Mouse (Mus musculus): Measurements from ENCODE around the gene Cr2. TPM values are rescaled to one million over a fixed set of nuclear protein-coding genes. Genes with fewer than 3 reads are reported as not detected.
"Not testable (repeated sequence)": the region's sequence is repeated elsewhere in the genome, so short reads cannot be mapped to it uniquely, and the experiment has no call there.

Cr2 gene
- polyA plus RNA-seq (2014; fragmentation: Nextera tagmentation; extraction: Ambion mirVana) = 1.3 and 2.3 TPM in 2 replicates

DNA sequence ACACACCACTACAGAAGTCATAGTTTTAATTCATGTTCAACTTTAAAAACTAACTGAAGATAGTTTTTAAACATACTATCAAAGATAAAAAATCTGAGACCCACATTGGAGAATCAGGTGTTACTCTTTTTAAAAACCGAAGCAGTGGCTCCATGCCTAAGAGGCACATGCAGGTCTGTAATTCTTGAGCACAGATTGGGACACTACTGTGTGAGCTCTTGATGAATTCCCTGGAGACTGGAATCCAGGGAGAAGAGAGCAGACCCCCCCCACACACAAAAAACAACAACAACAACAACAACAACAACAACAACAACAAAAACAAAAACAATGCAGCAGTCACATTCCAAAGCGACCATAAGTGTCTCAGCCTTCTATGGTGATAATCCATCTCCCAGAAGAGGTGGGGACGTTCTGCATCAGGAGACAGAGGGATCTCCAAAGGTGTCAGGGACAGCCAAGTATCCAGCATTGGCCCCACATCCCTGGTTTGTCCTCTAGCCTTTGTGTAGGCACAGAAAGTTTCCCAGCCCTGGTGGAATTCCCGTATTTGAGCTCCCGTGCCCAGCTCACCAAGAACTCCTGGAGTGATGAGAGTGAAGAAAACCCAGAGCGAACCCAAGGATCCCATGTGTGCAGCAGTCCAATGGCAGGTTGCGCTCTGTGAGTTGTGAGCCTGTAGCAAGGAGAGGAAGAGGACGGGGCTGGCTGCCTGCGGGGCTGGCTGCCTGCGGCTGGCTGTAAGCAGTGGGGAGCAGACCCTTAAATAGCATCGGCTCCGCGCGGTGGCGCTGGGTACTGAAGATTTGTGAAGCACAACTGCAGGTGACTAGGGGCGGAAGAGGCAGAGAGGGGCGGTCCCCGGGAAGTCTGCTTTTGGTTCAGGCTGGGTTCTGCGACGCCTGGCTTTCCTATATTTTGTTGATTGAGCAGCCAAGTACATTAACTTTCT is at the start of gene Cr2:
TSS of gene Cr2 (minus strand) at position 737 of the 952 bp plus-strand sequence.
- no peaks in the 10 kb centered on the region for H3K4me1 ChIP-seq (ENCODE audit: control insufficient read depth, insufficient read depth, low read length)
- no peaks in the 10 kb centered on the region for H3K9me3 ChIP-seq (ENCODE audit: control insufficient read depth, low read length)
- WGBS = 10% methylated on average over 20 of the region's 20 CpGs
- H3K9ac ChIP-seq (ENCODE audit: low read depth, low read length) = peak within 1 kb of the TSS; percentile 37; the same call in 1 of the 2 replicates
- H3K27me3 ChIP-seq (ENCODE audit: control insufficient read depth, insufficient read depth, low read length) = no peaks in the 10 kb centered on the region
- H3K27ac ChIP-seq (ENCODE audit: low read depth, low read length) = no peak within 1 kb of the TSS
- peak within 1 kb of the TSS; percentile 45 for H3K4me2 ChIP-seq (replicated peaks; ENCODE audit: low read depth, low read length)
- H3K36me3 ChIP-seq (ENCODE audit: control insufficient read depth, insufficient read depth, low read length) = no peaks in the 10 kb centered on the region
- H3K4me3 ChIP-seq (ENCODE audit: low read length) = peak within 1 kb of the TSS; percentile 21; the same call in 1 of the 2 replicates
- peak; percentile 99 for ATAC-seq (ENCODE audit: low FRiP score, low TSS enrichment)

DNA sequence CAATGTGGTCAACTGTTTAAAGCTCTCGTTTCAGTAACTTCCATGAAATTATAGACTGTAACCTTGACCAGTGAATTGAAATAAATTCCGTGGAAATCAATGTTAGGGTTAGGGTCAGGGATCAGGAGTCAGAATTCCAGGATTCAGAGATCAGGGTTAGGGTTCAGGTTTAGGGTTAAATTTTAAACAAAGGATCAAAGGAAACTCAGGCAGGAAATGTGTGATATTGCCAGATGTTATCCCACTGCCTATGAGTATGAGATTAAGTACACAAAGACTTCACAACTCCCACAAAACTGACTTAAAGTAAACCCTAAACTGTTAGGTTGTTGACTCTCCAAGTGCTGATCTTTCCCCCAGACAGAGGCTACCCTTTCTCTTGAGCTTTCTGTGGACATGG is 45.3 kb upstream of the Cr2 start:
- Histone ChIP-seq H3K9me3 (ENCODE audit: control insufficient read depth, low read length) (no peaks in the 10 kb centered on the region), H3K36me3 (ENCODE audit: control insufficient read depth, insufficient read depth, low read length) (no peaks in the 10 kb centered on the region), H3K9ac (ENCODE audit: low read depth, low read length) (no peak overlapping the region), H3K27ac (ENCODE audit: low read depth, low read length) (no peak overlapping the region), H3K27me3 (ENCODE audit: control insufficient read depth, insufficient read depth, low read length) (no peaks in the 10 kb centered on the region), H3K4me2 (replicated peaks; ENCODE audit: low read depth, low read length) (no peak overlapping the region), H3K4me3 (ENCODE audit: low read length) (no peak overlapping the region), H3K4me1 (ENCODE audit: control insufficient read depth, insufficient read depth, low read length) (no peaks in the 10 kb centered on the region)
- no peak for ATAC-seq (ENCODE audit: low FRiP score, low TSS enrichment)
- WGBS = 56% methylated on average over 2 of the region's 2 CpGs

DNA sequence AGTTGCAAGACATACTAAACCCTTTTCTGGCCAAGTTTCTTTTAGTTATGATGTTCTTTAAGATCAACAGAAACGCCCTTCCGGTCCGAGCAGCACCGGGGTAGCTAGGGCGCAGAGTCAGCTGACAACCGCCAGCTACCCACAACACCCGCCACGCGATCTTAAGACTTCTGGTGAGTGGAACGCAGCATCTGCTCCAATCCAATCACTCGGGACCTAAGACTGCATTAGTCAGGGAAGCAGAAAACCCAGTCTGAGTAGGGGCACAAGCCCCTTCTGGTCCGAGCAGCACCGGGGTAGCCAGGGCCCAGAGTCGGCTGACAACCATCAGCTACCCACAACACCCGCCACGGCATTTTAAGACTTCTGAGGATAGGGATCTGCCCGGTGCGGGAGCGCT is 36.3 kb upstream of the Cr2 start:
- H3K9me3 ChIP-seq (ENCODE audit: control insufficient read depth, low read length); ATAC-seq (ENCODE audit: low FRiP score, low TSS enrichment): not testable (repeated sequence)
- 65% methylated on average over 19 of the region's 19 CpGs for WGBS

DNA sequence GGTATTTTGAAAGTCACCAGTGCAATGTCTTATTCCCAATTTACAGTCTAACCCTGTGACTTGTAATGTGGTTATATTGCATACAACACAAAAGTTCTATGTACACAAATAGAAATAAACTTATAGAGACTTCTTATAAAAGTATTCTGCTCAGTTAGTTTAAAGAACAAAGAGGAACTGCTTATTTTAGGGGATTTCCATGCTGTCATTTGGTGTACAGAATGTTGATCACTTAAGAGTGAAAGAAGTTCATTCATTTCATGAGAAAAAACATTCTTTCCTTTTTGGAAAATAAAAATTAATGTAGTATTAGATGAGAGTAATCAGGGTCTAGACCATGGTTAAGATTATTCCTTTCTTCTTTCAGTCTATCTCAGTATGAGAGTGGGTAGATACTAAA is 8.2 kb upstream of the Cr2 start:
- H3K4me3 ChIP-seq (ENCODE audit: low read length) = no peak overlapping the region
- no peaks in the 10 kb centered on the region for H3K4me1 ChIP-seq (ENCODE audit: control insufficient read depth, insufficient read depth, low read length)
- no peak overlapping the region for H3K4me2 ChIP-seq (replicated peaks; ENCODE audit: low read depth, low read length)
- H3K36me3 ChIP-seq (ENCODE audit: control insufficient read depth, insufficient read depth, low read length) = no peaks in the 10 kb centered on the region
- H3K9ac ChIP-seq (ENCODE audit: low read depth, low read length) = no peak overlapping the region
- ATAC-seq (ENCODE audit: low FRiP score, low TSS enrichment) = no peak
- no peak overlapping the region for H3K27ac ChIP-seq (ENCODE audit: low read depth, low read length)
- no peaks in the 10 kb centered on the region for H3K9me3 ChIP-seq (ENCODE audit: control insufficient read depth, low read length)
- H3K27me3 ChIP-seq (ENCODE audit: control insufficient read depth, insufficient read depth, low read length) = no peaks in the 10 kb centered on the region

More for the DNA sequence above, 36.3 kb upstream of the Cr2 start:
- H3K4me1 ChIP-seq (ENCODE audit: control insufficient read depth, insufficient read depth, low read length); H3K27me3 ChIP-seq (ENCODE audit: control insufficient read depth, insufficient read depth, low read length); H3K9ac ChIP-seq (ENCODE audit: low read depth, low read length); H3K4me3 ChIP-seq (ENCODE audit: low read length); H3K36me3 ChIP-seq (ENCODE audit: control insufficient read depth, insufficient read depth, low read length); H3K27ac ChIP-seq (ENCODE audit: low read depth, low read length); H3K4me2 ChIP-seq (replicated peaks; ENCODE audit: low read depth, low read length): not testable (repeated sequence)

- Histone ChIP-seq H3K4me1 (ENCODE audit: control insufficient read depth, insufficient read depth, low read length) (no peaks in the 10 kb centered on the region), H3K9me3 (ENCODE audit: control insufficient read depth, low read length) (no peaks in the 10 kb centered on the region), H3K36me3 (ENCODE audit: control insufficient read depth, insufficient read depth, low read length) (no peaks in the 10 kb centered on the region), H3K4me3 (ENCODE audit: low read length) (no peak overlapping the region), H3K27ac (ENCODE audit: low read depth, low read length) (no peak overlapping the region), H3K9ac (ENCODE audit: low read depth, low read length) (no peak overlapping the region), H3K27me3 (ENCODE audit: control insufficient read depth, insufficient read depth, low read length) (no peaks in the 10 kb centered on the region), H3K4me2 (replicated peaks; ENCODE audit: low read depth, low read length) (no peak overlapping the region)
- no peak for ATAC-seq (ENCODE audit: low FRiP score, low TSS enrichment)
- 83% methylated on average over 9 of the region's 9 CpGs for WGBS
Observed at GRCm38 (mm10) chr1:195164996-195165755, 11.3 kb downstream of the Cr2 start.

DNA sequence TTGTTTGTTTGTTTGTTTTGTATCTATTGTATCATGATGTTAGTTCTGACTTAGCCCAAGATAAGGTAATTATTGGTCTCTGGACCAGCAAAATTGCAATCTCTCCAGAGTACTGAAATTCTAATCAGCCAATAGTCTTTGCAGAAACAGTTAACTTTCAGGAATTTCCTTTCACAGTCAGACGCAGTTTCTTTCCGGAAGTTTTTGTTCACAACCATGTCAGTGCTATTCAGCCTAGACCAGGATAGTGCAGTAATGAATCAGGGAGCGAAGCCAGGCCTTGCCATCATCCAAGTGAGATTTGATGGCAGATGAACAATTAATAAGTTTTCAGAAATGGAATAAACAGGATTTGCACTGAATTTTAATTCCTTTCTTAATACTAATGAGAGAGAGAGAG is 44.4 kb downstream of the Cr2 start:
- peaks cover 15% of the 10 kb centered on the region; the same call in 1 of the 2 replicates for H3K36me3 ChIP-seq (ENCODE audit: control insufficient read depth, insufficient read depth, low read length)
- 0 out of 2 replicates have a peak, but pooled peaks cover 4% of the 10 kb centered on the region for H3K4me1 ChIP-seq (ENCODE audit: control insufficient read depth, insufficient read depth, low read length)
- no peak overlapping the region; the same call in 1 of the 2 replicates for H3K9ac ChIP-seq (ENCODE audit: low read depth, low read length)
- H3K27ac ChIP-seq (ENCODE audit: low read depth, low read length) = peak overlapping the region; percentile 97; the same call in 1 of the 2 replicates
- WGBS = 39% methylated on average over 3 of the region's 3 CpGs
- H3K4me3 ChIP-seq (ENCODE audit: low read length) = peak overlapping the region; percentile 65
- no peaks in the 10 kb centered on the region for H3K9me3 ChIP-seq (ENCODE audit: control insufficient read depth, low read length)
- H3K4me2 ChIP-seq (replicated peaks; ENCODE audit: low read depth, low read length) = peak overlapping the region; percentile 61
- no peaks in the 10 kb centered on the region for H3K27me3 ChIP-seq (ENCODE audit: control insufficient read depth, insufficient read depth, low read length)
- ATAC-seq (ENCODE audit: low FRiP score, low TSS enrichment) = no peak

GRCm38 (mm10) chr1:195131675-195132015 is 44.9 kb downstream of the Cr2 start:
- no peaks in the 10 kb centered on the region for H3K27me3 ChIP-seq (ENCODE audit: control insufficient read depth, insufficient read depth, low read length)
- 0 out of 2 replicates have a peak, but pooled peaks have one; percentile 2 for ATAC-seq (ENCODE audit: low FRiP score, low TSS enrichment)
- peak overlapping the region; percentile 97; the same call in 1 of the 2 replicates for H3K27ac ChIP-seq (ENCODE audit: low read depth, low read length)
- 31% methylated on average over 4 of the region's 4 CpGs for WGBS
- H3K4me2 ChIP-seq (replicated peaks; ENCODE audit: low read depth, low read length) = peak overlapping the region; percentile 61
- peaks cover 15% of the 10 kb centered on the region; the same call in 1 of the 2 replicates for H3K36me3 ChIP-seq (ENCODE audit: control insufficient read depth, insufficient read depth, low read length)
- H3K9me3 ChIP-seq (ENCODE audit: control insufficient read depth, low read length) = no peaks in the 10 kb centered on the region
- H3K4me1 ChIP-seq (ENCODE audit: control insufficient read depth, insufficient read depth, low read length) = 0 out of 2 replicates have a peak, but pooled peaks cover 4% of the 10 kb centered on the region
- peak overlapping the region; percentile 85; the same call in 1 of the 2 replicates for H3K9ac ChIP-seq (ENCODE audit: low read depth, low read length)
- peak overlapping the region; percentile 65 for H3K4me3 ChIP-seq (ENCODE audit: low read length)

DNA sequence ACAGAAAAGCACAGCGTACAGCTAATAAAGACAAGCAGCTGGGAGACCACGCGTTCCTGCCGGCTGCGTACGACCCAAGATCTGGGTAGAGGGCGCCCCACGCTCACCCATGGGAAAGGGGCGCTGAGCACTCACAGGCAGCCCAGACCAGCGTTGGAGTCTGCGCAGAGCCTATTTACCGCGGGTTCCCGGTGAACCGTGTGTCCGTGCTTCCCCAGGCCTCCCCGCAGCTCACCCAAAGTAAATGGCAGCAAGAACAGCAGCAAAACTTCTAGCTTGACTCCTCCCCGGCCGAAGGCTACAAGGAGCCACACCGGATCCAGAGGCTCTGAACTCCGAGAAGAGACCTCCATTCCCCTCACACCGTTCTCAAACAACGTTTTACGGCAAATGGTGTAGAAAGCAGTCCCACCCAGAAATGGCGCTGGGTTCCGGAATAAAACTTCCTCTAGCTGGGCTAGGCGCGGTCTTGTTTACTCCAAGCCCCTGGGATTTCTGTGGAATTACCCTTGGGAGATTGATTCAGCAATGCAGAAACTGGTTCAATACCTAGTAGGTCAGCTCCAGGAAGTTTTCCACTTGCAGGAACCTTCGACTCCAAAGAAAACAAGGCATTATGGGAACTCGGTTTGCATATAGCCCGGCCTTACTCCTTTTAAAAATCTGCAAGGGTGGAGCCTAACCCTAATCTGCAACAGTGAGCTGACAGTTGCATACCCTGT is 45.4 kb downstream of the Cr2 start, which contains the start of gene Cr1l:
TSS of gene Cr1l (minus strand) at position 634 of the 722 bp plus-strand sequence.
- H3K9me3 ChIP-seq (ENCODE audit: control insufficient read depth, low read length) = no peaks in the 10 kb centered on the region
- ATAC-seq (ENCODE audit: low FRiP score, low TSS enrichment) = peak; percentile 99
- peaks cover 15% of the 10 kb centered on the region; the same call in 1 of the 2 replicates for H3K36me3 ChIP-seq (ENCODE audit: control insufficient read depth, insufficient read depth, low read length)
- peak within 1 kb of the TSS; percentile 85 for H3K9ac ChIP-seq (ENCODE audit: low read depth, low read length)
- peak within 1 kb of the TSS; percentile 97 for H3K27ac ChIP-seq (ENCODE audit: low read depth, low read length)
- no peaks in the 10 kb centered on the region for H3K27me3 ChIP-seq (ENCODE audit: control insufficient read depth, insufficient read depth, low read length)
- H3K4me2 ChIP-seq (replicated peaks; ENCODE audit: low read depth, low read length) = peak within 1 kb of the TSS; percentile 61
- H3K4me1 ChIP-seq (ENCODE audit: control insufficient read depth, insufficient read depth, low read length) = 0 out of 2 replicates have a peak, but pooled peaks cover 4% of the 10 kb centered on the region
- H3K4me3 ChIP-seq (ENCODE audit: low read length) = peak within 1 kb of the TSS; percentile 65
- under 1% methylated on average over 31 of the region's 31 CpGs for WGBS
